Mouse (Mus musculus) liver, postnatal 0 days (tissue): ENCODE results near the gene Rtbdn. TPM values are rescaled to one million over a fixed set of nuclear protein-coding genes. Genes with fewer than 3 reads are reported as not detected.
A peak's percentile ranks its signal among the peaks of the same experiment; 100 is the strongest.

ENCODE experiments used
- ATAC-seq: fragments of 200-750 bp; cut with Nextera tagmentation; 2 replicates; pipeline ENCODE4 v1.8.0; 2017; ENCODE audit warnings: mild to moderate bottlenecking, moderate library complexity
- DNase-seq: peaks from one replicate; pipeline ENCODE4 v3.0.0-alpha.2; 2016
- H3K27ac ChIP-seq: fragments of 300-500 bp; sonication (generic); 2 replicates; pipeline ENCODE4 v1.5.1; 2014; ENCODE audit warnings: antibody characterized with exemption, moderate library complexity, mild to moderate bottlenecking, low read depth
- H3K27me3 ChIP-seq: fragments of 300-500 bp; sonication (generic); 2 replicates; pipeline ENCODE4 v1.6.1; 2014; ENCODE audit warnings: low read length, control low read depth, mixed read lengths; ENCODE audit not compliant: insufficient read depth
- H3K36me3 ChIP-seq: fragments of 300-500 bp; sonication (generic); replicated peaks from 2 replicates; pipeline ENCODE4 v1.6.1; 2014; ENCODE audit warnings: mild to moderate bottlenecking, control low read depth, low read length, moderate library complexity, mixed read lengths; ENCODE audit not compliant: insufficient read depth
- H3K4me1 ChIP-seq: fragments of 300-500 bp; sonication (generic); 2 replicates; pipeline ENCODE4 v1.6.1; 2014; ENCODE audit warnings: antibody characterized with exemption, mild to moderate bottlenecking, control low read depth; ENCODE audit not compliant: insufficient read depth
- H3K4me2 ChIP-seq: fragments of 300-500 bp; sonication (generic); 2 replicates; pipeline ENCODE4 v1.6.1; 2014; ENCODE audit warnings: low read depth, mild to moderate bottlenecking, low read length, moderate library complexity, mixed read lengths
- H3K4me3 ChIP-seq: fragments of 300-500 bp; sonication (generic); 2 replicates; pipeline ENCODE4 v1.5.1; 2014; ENCODE audit warnings: low read depth, low read length
- H3K9ac ChIP-seq: fragments of 300-500 bp; sonication (generic); replicated peaks from 2 replicates; pipeline ENCODE4 v1.6.1; 2014; ENCODE audit warnings: mild to moderate bottlenecking, moderate library complexity
- H3K9me3 ChIP-seq: fragments of 300-500 bp; sonication (generic); 2 replicates; pipeline ENCODE4 v1.6.1; 2016; ENCODE audit warnings: mild to moderate bottlenecking, control low read depth, low read length, mixed read lengths
- CTCF ChIP-seq: sonication (generic); IDR thresholded peaks from 2 replicates; pipeline ENCODE4 v1.5.1; 2016; ENCODE audit warnings: antibody characterized with exemption, low read depth
- EP300 ChIP-seq: IDR thresholded peaks from 2 replicates; pipeline ENCODE4 v1.6.1; 2016; ENCODE audit warnings: antibody characterized with exemption, low read depth, mild to moderate bottlenecking
- WGBS: fragments of 180-500 bp; shearing (Covaris S2); extraction: QIAGEN DNeasy Blood & Tissue Kit; methylation state at CpG from one replicate; pipeline ENCODE4 v1.1.7; 2014; ENCODE audit not compliant: insufficient replicate concordance; 5-methylcytosine and 5-hydroxymethylcytosine counted together
- polyA plus RNA-seq: library from polyadenylated mRNA; unstranded; fragments of >200 nt; fragmentation: Nextera tagmentation; extraction: Ambion mirVana; gene quantifications from 2 replicates; pipeline ENCODE4 v1.2.1, GENCODE M21; 2015

Gene Rtbdn
- polyA plus RNA-seq, 1 experiment from 2014 or later, result not detected

- Histone ChIP-seq H3K9me3 (no peaks in the 10 kb centered on the region), H3K9ac (no peak overlapping the region), H3K27me3 (no peaks in the 10 kb centered on the region), H3K4me2 (no peak overlapping the region), H3K4me1 (peaks cover 1% of the 10 kb centered on the region), H3K4me3 (no peak overlapping the region), H3K36me3 (peaks cover 29% of the 10 kb centered on the region), H3K27ac (0 out of 2 replicates have a peak overlapping the region, but pooled peaks have one; percentile 9)
- no peak for DNase-seq
- ATAC-seq, result peak; percentile 86
- WGBS, result 76% methylated on average over 7 of the region's 7 CpGs
- TF ChIP-seq CTCF, result no peak
- no peak for TF ChIP-seq EP300
Observed at GRCm38 (mm10) chr8:84959811-84960210, 13.0 kb downstream of the Rtbdn start.

GRCm38 (mm10) chr8:84963952-84964351, 17.2 kb downstream of the Rtbdn start:
- no peak overlapping the region for H3K9ac ChIP-seq
- no peaks in the 10 kb centered on the region for H3K27me3 ChIP-seq
- WGBS, result 80% methylated on average over 4 of the region's 4 CpGs
- no peak overlapping the region for H3K27ac ChIP-seq
- H3K4me2 ChIP-seq, result peak overlapping the region; percentile 97; the same call in 1 of the 2 replicates
- H3K4me1 ChIP-seq, result peaks cover 32% of the 10 kb centered on the region
- H3K9me3 ChIP-seq, result no peaks in the 10 kb centered on the region
- TF ChIP-seq EP300, result no peak
- TF ChIP-seq CTCF, result peak; percentile 49
- H3K36me3 ChIP-seq, result peaks cover 13% of the 10 kb centered on the region; the same call in 1 of the 2 replicates
- DNase-seq (no peak), ATAC-seq (no peak)
- H3K4me3 ChIP-seq, result no peak overlapping the region

GRCm38 (mm10) chr8:84965731-84966291, 19.0 kb downstream of the Rtbdn start:
- H3K9me3 ChIP-seq, result no peaks in the 10 kb centered on the region
- H3K9ac ChIP-seq, result peak overlapping the region; percentile 77
- H3K27ac ChIP-seq, result peak overlapping the region; percentile 98
- peak overlapping the region; percentile 97 for H3K4me2 ChIP-seq
- H3K36me3 ChIP-seq, result peaks cover 13% of the 10 kb centered on the region; the same call in 1 of the 2 replicates
- H3K27me3 ChIP-seq, result no peaks in the 10 kb centered on the region
- peak; percentile 85 for ATAC-seq
- 2% methylated on average over 41 of the region's 41 CpGs for WGBS
- peak overlapping the region; percentile 72 for H3K4me3 ChIP-seq
- H3K4me1 ChIP-seq, result peaks cover 37% of the 10 kb centered on the region
- DNase-seq, result peak; percentile 96
- TF ChIP-seq CTCF (no peak), EP300 (no peak; the same call in 1 of the 2 replicates)

- DNase-seq (no peak), ATAC-seq (no peak)
- H3K9me3 ChIP-seq, result no peaks in the 10 kb centered on the region
- WGBS, result 14% methylated on average over 3 of the region's 3 CpGs
- peak overlapping the region; percentile 98 for H3K27ac ChIP-seq
- peak overlapping the region; percentile 97 for H3K4me2 ChIP-seq
- H3K36me3 ChIP-seq, result peaks cover 13% of the 10 kb centered on the region
- TF ChIP-seq EP300 (no peak), CTCF (no peak)
- no peaks in the 10 kb centered on the region for H3K27me3 ChIP-seq
- H3K4me1 ChIP-seq, result peaks cover 37% of the 10 kb centered on the region
- H3K4me3 ChIP-seq, result peak overlapping the region; percentile 2; the same call in 1 of the 2 replicates
- H3K9ac ChIP-seq, result no peak overlapping the region; the same call in 1 of the 2 replicates
Observed at GRCm38 (mm10) chr8:84966603-84967002, 19.8 kb downstream of the Rtbdn start.

GRCm38 (mm10) chr8:84967532-84968304, 20.9 kb downstream of the Rtbdn start:
- Histone ChIP-seq H3K27ac (peak overlapping the region; percentile 98), H3K27me3 (no peaks in the 10 kb centered on the region), H3K9me3 (no peaks in the 10 kb centered on the region), H3K4me3 (0 out of 2 replicates have a peak overlapping the region, but pooled peaks have one; percentile 83), H3K4me2 (peak overlapping the region; percentile 96), H3K9ac (peak overlapping the region; percentile 91; the same call in 1 of the 2 replicates), H3K4me1 (peaks cover 37% of the 10 kb centered on the region), H3K36me3 (peaks cover 19% of the 10 kb centered on the region)
- ATAC-seq (no peak), DNase-seq (no peak)
- no peak for TF ChIP-seq EP300
- no peak for TF ChIP-seq CTCF
- 86% methylated on average over 13 of the region's 13 CpGs for WGBS

GRCm38 (mm10) chr8:84968650-84969049, 21.9 kb downstream of the Rtbdn start:
- TF ChIP-seq CTCF (no peak), EP300 (no peak)
- no peaks in the 10 kb centered on the region for H3K27me3 ChIP-seq
- H3K36me3 ChIP-seq, result peaks cover 26% of the 10 kb centered on the region
- peaks cover 45% of the 10 kb centered on the region for H3K4me1 ChIP-seq
- H3K9me3 ChIP-seq, result no peaks in the 10 kb centered on the region
- peak overlapping the region; percentile 83 for H3K4me3 ChIP-seq
- WGBS, result 12% methylated on average over 2 of the region's 2 CpGs
- ATAC-seq (no peak), DNase-seq (no peak)
- H3K4me2 ChIP-seq, result peak overlapping the region; percentile 96
- peak overlapping the region; percentile 91 for H3K9ac ChIP-seq
- H3K27ac ChIP-seq, result peak overlapping the region; percentile 98
